Mouse (Mus musculus): ENCODE measurements at regions not wholly inside any gene's neighbourhood (a gene's known extent, or its start where the extent isn't known, plus 50 kb on each side); places are given as distances from the start of the nearest gene placed in this dataset.

GRCm38 (mm10) chr11:40394864-40395266 is 300.1 kb downstream of the Mat2b start:
- TF ChIP-seq CTCF (IDR thresholded peaks at IDR 0.05) (no peak), POLR2A (IDR thresholded peaks at IDR 0.05; ENCODE audit: insufficient read depth, low read depth, low read length) (no peak), EP300 (IDR thresholded peaks at IDR 0.05; ENCODE audit: insufficient read depth, low read depth, low read length) (no peak)
